Comparison of ENCODE assay signal across 15 mouse cellular contexts in the genomic region with DNA sequence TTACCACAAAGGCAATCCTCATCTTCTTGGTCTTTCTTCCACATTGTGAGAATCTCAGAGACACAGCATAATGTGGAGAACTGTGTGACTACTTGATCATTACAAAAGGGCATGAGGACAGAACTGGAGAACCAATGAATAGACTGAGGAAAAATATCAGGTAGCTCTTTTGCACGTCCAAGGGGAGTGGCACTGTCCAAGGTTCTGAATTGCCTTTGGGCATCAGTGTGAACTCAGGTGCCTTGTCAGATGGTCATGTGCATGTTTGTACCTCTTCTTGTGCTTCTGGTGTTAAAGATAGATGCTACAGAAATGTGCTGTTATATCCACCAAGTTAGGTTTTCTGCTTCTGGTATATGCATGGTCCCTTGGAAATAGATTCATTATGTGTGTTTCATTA.
DNase-seq lines count a peak whose midpoint lies in the region; ATAC-seq lines count a peak whose summit lies in the region.
"Had no signal": no experiment of that assay in that cellular context is flagged by ENCODE, and none has a peak within 500 bp of the region (broad histone marks: within the 10 kb centered on the region; RNA-seq: fewer than 3 reads in every experiment).

No protein-coding gene starts in this region.

- ATAC-seq in hindbrain, embryonic 11.5 days (ENCODE audit: low FRiP score), result no peak
- ATAC-seq in hindbrain, embryonic 13.5 days (ENCODE audit: low FRiP score), result no peak
- ATAC-seq in embryonic facial prominence, embryonic 11.5 days (replicated peaks; ENCODE audit: insufficient number of reproducible peaks, low FRiP score, low TSS enrichment, low read depth), result no peak
- ATAC-seq: hindbrain, postnatal 0 days had no signal

- H3K27me3 ChIP-seq in hindbrain, embryonic 11.5 days (ENCODE audit: control insufficient read depth, insufficient read depth, low read length), result no peaks in the 10 kb centered on the region
- no peaks in the 10 kb centered on the region for H3K27me3 ChIP-seq in hindbrain, embryonic 13.5 days
- H3K27me3 ChIP-seq in embryonic facial prominence, embryonic 11.5 days (ENCODE audit: control insufficient read depth, insufficient read depth, low read length), result no peaks in the 10 kb centered on the region

- no peak overlapping the region for H3K27ac ChIP-seq in hindbrain, embryonic 11.5 days (ENCODE audit: low read depth, low read length)
- H3K27ac ChIP-seq in hindbrain, embryonic 13.5 days, result no peak overlapping the region
- no peak overlapping the region for H3K27ac ChIP-seq in embryonic facial prominence, embryonic 11.5 days (replicated peaks; ENCODE audit: low read depth, low read length)
- H3K27ac ChIP-seq: hindbrain, postnatal 0 days; left cerebral cortex, adult 2 months; liver, embryonic 14.5 days had no signal

- H3K36me3 ChIP-seq in hindbrain, embryonic 11.5 days (ENCODE audit: control insufficient read depth, insufficient read depth, low read length), result no peaks in the 10 kb centered on the region
- no peaks in the 10 kb centered on the region for H3K36me3 ChIP-seq in hindbrain, embryonic 13.5 days
- H3K36me3 ChIP-seq in embryonic facial prominence, embryonic 11.5 days (replicated peaks; ENCODE audit: control insufficient read depth, insufficient read depth, low read depth, low read length), result no peaks in the 10 kb centered on the region

- no peak overlapping the region for H3K4me2 ChIP-seq in hindbrain, embryonic 11.5 days (replicated peaks; ENCODE audit: low read depth, low read length)
- H3K4me2 ChIP-seq in hindbrain, embryonic 13.5 days, result no peak overlapping the region
- no peak overlapping the region for H3K4me2 ChIP-seq in embryonic facial prominence, embryonic 11.5 days (ENCODE audit: low read depth, low read length)

- peak; percentile 29 for DNase-seq in hindbrain, embryonic 11.5 days (ENCODE audit: low spot score)
- DNase-seq in thymus, postnatal 0 days (ENCODE audit: low spot score), result peak; percentile 2
- no peak for DNase-seq in thymus, postnatal 4 days
- DNase-seq in embryonic facial prominence, embryonic 11.5 days (ENCODE audit: low spot score), result peak; percentile 73
- no peak for DNase-seq in Muller cell, postnatal 12 days (ENCODE audit: inconsistent ontology term)
- no peak for DNase-seq in left cerebral cortex, postnatal 36 days (ENCODE audit: low spot score in 2 of 2)
- no peak for DNase-seq in frontal cortex, postnatal 36 days (ENCODE audit: low spot score in 2 of 2)
- DNase-seq: cerebellum, postnatal 36 days; gastrocnemius, postnatal 14 days; kidney, postnatal 25 days; thymus, adult 18-20 months had no signal

- intact Hi-C loops in left cerebral cortex, postnatal 36 days (cut with DNase I), result no loop called here

- no peak overlapping the region for H3K9ac ChIP-seq in hindbrain, embryonic 11.5 days (ENCODE audit: low read depth, low read length)
- no peak overlapping the region for H3K9ac ChIP-seq in hindbrain, embryonic 13.5 days
- H3K9ac ChIP-seq in embryonic facial prominence, embryonic 11.5 days (replicated peaks; ENCODE audit: low read length), result no peak overlapping the region
- H3K9ac ChIP-seq: liver, embryonic 14.5 days had no signal

- WGBS in hindbrain, embryonic 11.5 days, result 14% methylated on average over 1 of the region's 1 CpGs
- 6% methylated on average over 1 of the region's 1 CpGs for WGBS in hindbrain, embryonic 13.5 days
- 0% methylated on average over 1 of the region's 1 CpGs for WGBS in embryonic facial prominence, embryonic 11.5 days

- H3K4me1 ChIP-seq in hindbrain, embryonic 11.5 days (replicated peaks; ENCODE audit: control insufficient read depth, insufficient read depth, low read length), result no peaks in the 10 kb centered on the region
- no peaks in the 10 kb centered on the region for H3K4me1 ChIP-seq in hindbrain, embryonic 13.5 days (replicated peaks)
- no peaks in the 10 kb centered on the region for H3K4me1 ChIP-seq in embryonic facial prominence, embryonic 11.5 days (ENCODE audit: control insufficient read depth, insufficient read depth, low read length)

- no peak overlapping the region for H3K4me3 ChIP-seq in hindbrain, embryonic 11.5 days (ENCODE audit: low read depth, low read length)
- no peak overlapping the region for H3K4me3 ChIP-seq in hindbrain, embryonic 13.5 days
- H3K4me3 ChIP-seq in embryonic facial prominence, embryonic 11.5 days (ENCODE audit: low read depth, low read length), result no peak overlapping the region
- H3K4me3 ChIP-seq: left cerebral cortex, adult 2 months had no signal

- no peaks in the 10 kb centered on the region for H3K9me3 ChIP-seq in hindbrain, embryonic 11.5 days (ENCODE audit: control insufficient read depth, low read length)
- no peaks in the 10 kb centered on the region for H3K9me3 ChIP-seq in hindbrain, embryonic 13.5 days
- H3K9me3 ChIP-seq in embryonic facial prominence, embryonic 11.5 days (replicated peaks; ENCODE audit: control insufficient read depth, low read length), result no peaks in the 10 kb centered on the region

Comparison
In these comparisons a context has a peak if more than half of its experiments do, and no peak if none do; other contexts are left out.
1. DNase-seq: peak in hindbrain, embryonic 11.5 days (single experiment), thymus, postnatal 0 days (single experiment) and embryonic facial prominence, embryonic 11.5 days (single experiment); none in thymus, postnatal 4 days (single experiment), Muller cell, postnatal 12 days (single experiment), left cerebral cortex, postnatal 36 days (0 of 2) and frontal cortex, postnatal 36 days (0 of 2).